Mouse (Mus musculus) embryonic facial prominence, embryonic 12.5 days (tissue): ENCODE measurements around the gene Prss33. TPM values are rescaled to one million over a fixed set of nuclear protein-coding genes. Genes with fewer than 3 reads are reported as not detected.
"Not testable (repeated sequence)": the region's sequence is repeated elsewhere in the genome, so short reads cannot be mapped to it uniquely, and the experiment has no call there.

ENCODE experiments used
- ATAC-seq: fragments of 200-750 bp; cut with Nextera tagmentation; 2 replicates; pipeline ENCODE4 v1.8.0; 2017; ENCODE audit not compliant: insufficient number of reproducible peaks, insufficient read depth, low FRiP score, low TSS enrichment
- H3K27ac ChIP-seq: fragments of 300-500 bp; sonication (generic); 2 replicates; pipeline ENCODE4 v1.5.1; 2016; ENCODE audit warnings: mild to moderate bottlenecking
- H3K27me3 ChIP-seq: fragments of 300-500 bp; sonication (generic); 2 replicates; pipeline ENCODE4 v1.6.1; 2016; ENCODE audit warnings: mild to moderate bottlenecking, moderate library complexity
- H3K36me3 ChIP-seq: fragments of 300-500 bp; sonication (generic); 2 replicates; pipeline ENCODE4 v1.6.1; 2016; ENCODE audit warnings: mild to moderate bottlenecking
- H3K4me1 ChIP-seq: fragments of 300-500 bp; sonication (generic); 2 replicates; pipeline ENCODE4 v1.6.1; 2016
- H3K4me2 ChIP-seq: fragments of 300-500 bp; sonication (generic); replicated peaks from 2 replicates; pipeline ENCODE4 v1.6.1; 2016; ENCODE audit warnings: mild to moderate bottlenecking, moderate library complexity
- H3K4me3 ChIP-seq: fragments of 300-500 bp; sonication (generic); 2 replicates; pipeline ENCODE4 v1.5.1; 2016; ENCODE audit warnings: mild to moderate bottlenecking
- H3K9ac ChIP-seq: fragments of 300-500 bp; sonication (generic); 2 replicates; pipeline ENCODE4 v1.6.1; 2016; ENCODE audit warnings: mild to moderate bottlenecking, moderate library complexity
- H3K9me3 ChIP-seq: fragments of 300-500 bp; sonication (generic); 2 replicates; pipeline ENCODE4 v1.6.1; 2016; ENCODE audit warnings: mild to moderate bottlenecking, moderate library complexity
- WGBS: fragments of 180-500 bp; shearing (Covaris S2); methylation state at CpG from one replicate; pipeline ENCODE4 v1.1.7; 2016; 5-methylcytosine and 5-hydroxymethylcytosine counted together
- polyA plus RNA-seq: library from polyadenylated mRNA; unstranded; fragments of >200 nt; fragmentation: Nextera tagmentation; extraction: Ambion mirVana; gene quantifications from 2 replicates; pipeline ENCODE4 v1.2.1, GENCODE M21; 2016

Gene Prss33
- polyA plus RNA-seq = 0.46 and 0.59 TPM in 2 replicates

DNA sequence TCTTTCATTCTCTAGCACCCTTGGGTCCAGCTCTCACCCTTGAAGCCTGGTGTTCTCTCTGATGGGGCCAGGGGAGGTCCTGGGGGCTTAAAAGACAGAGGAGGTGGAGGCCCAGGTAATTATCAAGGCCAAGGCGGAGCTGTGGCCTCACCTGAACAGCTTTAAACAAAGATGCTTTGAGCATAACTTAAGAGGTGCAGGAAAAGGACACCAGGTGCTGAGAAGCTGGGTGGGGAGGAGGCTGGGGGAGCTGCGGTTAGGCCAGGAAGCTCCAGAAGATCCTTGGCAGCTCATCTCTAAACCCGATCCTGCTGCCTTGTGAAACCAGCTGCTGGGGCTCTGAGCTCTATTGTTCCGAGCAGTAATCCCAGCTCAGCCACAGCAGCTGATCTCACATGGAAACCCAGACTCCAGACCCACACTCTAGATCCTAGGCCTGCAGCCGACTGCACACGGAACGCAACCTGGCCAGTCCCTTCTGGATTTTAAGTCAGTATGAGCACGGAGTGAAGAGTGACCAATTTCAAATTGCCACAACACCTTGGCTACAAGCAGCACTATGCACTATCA, at the start of gene Prss33:
Gene Prss33, minus strand, starts transcription at position 51 of the 570 bp plus-strand sequence.
- 66% methylated on average over 8 of the region's 8 CpGs for WGBS
- no peaks in the 10 kb centered on the region for H3K36me3 ChIP-seq
- no peak within 1 kb of the TSS for H3K9ac ChIP-seq
- no peaks in the 10 kb centered on the region for H3K4me1 ChIP-seq
- H3K27me3 ChIP-seq = peaks cover 34% of the 10 kb centered on the region; the same call in 1 of the 2 replicates
- ATAC-seq = no peak
- H3K27ac ChIP-seq = no peak within 1 kb of the TSS
- H3K4me2 ChIP-seq = no peak within 1 kb of the TSS
- no peaks in the 10 kb centered on the region for H3K9me3 ChIP-seq
- H3K4me3 ChIP-seq = no peak within 1 kb of the TSS

DNA sequence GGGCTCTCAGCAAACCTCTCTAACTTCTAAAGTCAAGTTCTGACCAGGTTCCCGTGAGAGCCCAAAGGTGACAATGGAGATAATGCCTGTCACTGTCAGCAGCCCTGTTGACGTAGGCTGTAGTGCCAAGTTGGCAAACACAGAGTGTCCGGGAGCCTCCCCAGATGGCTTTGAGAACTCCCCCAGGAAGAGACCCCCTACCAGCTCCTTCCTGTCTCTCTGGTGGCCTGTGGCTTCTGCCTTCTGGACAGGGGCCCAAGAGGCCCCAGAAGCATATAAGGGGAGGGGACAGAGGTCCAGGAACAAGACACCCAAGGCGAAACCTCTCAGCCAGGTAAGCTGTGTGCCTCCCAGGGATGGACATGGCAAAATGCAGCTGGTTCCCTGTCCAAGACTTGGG, 44.7 kb upstream of the Prss33 start, which contains the start of the genes Dcpp1 and Dcpp2:
Gene Dcpp1, plus strand, starts transcription at position 301 of the 400 bp plus-strand sequence.
Gene Dcpp2, plus strand, starts transcription at position 305 of the 400 bp plus-strand sequence.
- ATAC-seq, H3K4me2 ChIP-seq, H3K9me3 ChIP-seq, H3K4me1 ChIP-seq, H3K9ac ChIP-seq, H3K27me3 ChIP-seq, H3K36me3 ChIP-seq, H3K27ac ChIP-seq, H3K4me3 ChIP-seq: not testable (repeated sequence)
- WGBS = 84% methylated on average over 4 of the region's 4 CpGs

DNA sequence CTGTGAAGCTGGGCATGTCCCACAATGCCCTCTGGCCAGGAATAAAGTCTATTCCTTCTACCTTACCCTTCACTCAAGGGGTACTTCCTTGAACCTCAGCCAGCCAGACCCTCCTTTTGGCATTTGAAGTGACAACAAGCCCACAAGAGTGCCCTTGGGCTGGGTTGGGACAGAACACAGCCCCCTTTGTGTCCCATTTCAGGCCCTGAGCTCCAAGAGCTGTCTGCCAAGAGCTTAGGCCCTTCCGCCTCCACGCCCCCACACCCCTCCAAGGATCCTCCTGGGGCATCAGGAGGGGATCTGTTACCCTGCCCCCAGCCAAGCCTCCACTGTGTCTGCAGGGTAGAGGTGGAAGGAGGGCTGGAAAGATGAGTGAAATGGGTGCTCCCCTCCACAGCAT, 41.3 kb upstream of the Prss33 start:
- Histone ChIP-seq H3K4me3 (no peak overlapping the region), H3K4me2 (no peak overlapping the region), H3K9ac (no peak overlapping the region), H3K36me3 (no peaks in the 10 kb centered on the region), H3K9me3 (no peaks in the 10 kb centered on the region), H3K4me1 (no peaks in the 10 kb centered on the region), H3K27ac (no peak overlapping the region), H3K27me3 (no peaks in the 10 kb centered on the region)
- WGBS = 74% methylated on average over 2 of the region's 2 CpGs
- no peak for ATAC-seq

DNA sequence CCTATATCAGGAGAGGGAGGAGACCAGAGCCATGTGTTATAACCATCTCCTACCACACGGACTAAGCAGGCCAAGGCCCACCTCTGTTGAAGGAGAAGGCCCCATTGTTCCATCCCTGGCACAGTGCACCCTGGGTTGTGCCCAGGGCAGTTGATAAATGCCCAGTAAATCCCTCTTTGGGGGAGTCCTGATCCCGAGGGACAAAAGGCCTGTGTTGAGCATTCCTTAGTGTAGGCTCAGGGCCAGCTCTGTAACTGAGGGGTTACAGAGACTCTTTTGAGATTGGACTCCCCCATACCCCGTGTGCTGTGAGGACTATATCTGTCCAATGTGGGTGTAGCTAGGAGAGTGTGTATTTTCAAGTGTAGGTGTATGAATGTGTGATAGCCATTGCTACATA, 40.9 kb upstream of the Prss33 start:
- H3K4me1 ChIP-seq = no peaks in the 10 kb centered on the region
- no peak overlapping the region for H3K4me3 ChIP-seq
- 44% methylated on average over 3 of the region's 3 CpGs for WGBS
- H3K4me2 ChIP-seq = no peak overlapping the region
- no peaks in the 10 kb centered on the region for H3K27me3 ChIP-seq
- H3K36me3 ChIP-seq = no peaks in the 10 kb centered on the region
- H3K9me3 ChIP-seq = no peaks in the 10 kb centered on the region
- no peak overlapping the region for H3K9ac ChIP-seq
- no peak overlapping the region for H3K27ac ChIP-seq
- ATAC-seq = no peak

DNA sequence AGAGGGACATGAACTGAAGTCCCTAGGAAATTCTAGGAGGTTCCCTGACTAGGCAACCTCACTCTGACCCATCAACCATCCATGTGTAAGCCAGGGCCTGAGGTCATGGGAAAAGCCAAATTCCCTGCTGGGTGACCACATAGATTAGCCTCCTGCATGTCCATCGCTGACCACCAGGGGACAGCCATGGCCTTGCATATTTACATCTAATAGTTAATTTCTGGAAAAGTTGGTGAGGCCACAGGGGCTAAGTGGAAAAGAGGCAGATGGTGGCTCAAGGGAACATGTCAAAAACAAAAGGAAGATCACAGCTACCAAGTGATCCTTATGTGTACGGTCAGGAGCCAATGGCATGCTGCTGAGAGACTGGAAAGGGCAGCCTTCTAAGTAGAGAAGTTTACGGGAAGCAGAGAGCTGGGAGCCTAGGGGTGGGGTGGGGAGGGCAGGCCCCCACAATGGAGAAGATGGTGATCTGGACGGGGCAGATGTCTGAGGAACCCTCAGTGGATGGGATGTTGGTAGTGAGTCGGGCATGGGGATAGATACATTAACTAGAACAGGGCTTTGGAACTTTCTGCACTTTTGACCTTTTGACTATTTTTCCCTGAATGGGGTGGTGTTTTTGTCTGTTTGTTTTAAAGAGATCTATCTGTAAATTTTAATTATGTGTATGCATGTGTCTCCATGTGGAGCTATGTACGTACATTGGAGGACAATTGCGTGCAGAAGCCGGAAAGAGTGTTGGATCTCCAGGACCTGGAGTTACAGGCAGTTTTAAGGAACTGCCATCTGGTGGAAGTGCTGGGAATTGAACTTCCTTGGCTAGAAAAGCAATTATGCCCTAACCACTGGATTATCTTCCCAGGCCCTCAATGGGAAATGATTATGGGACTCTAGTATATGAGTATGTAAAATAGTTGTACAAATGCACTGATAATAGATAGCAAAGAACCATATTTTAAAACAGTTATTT, 38.3 kb upstream of the Prss33 start:
- 49% methylated on average over 8 of the region's 8 CpGs for WGBS
- H3K4me1 ChIP-seq = no peaks in the 10 kb centered on the region
- no peak for ATAC-seq
- no peak overlapping the region for H3K4me3 ChIP-seq
- H3K9me3 ChIP-seq = no peaks in the 10 kb centered on the region
- H3K27me3 ChIP-seq = no peaks in the 10 kb centered on the region
- no peak overlapping the region for H3K27ac ChIP-seq
- H3K36me3 ChIP-seq = no peaks in the 10 kb centered on the region
- no peak overlapping the region for H3K4me2 ChIP-seq
- no peak overlapping the region for H3K9ac ChIP-seq

DNA sequence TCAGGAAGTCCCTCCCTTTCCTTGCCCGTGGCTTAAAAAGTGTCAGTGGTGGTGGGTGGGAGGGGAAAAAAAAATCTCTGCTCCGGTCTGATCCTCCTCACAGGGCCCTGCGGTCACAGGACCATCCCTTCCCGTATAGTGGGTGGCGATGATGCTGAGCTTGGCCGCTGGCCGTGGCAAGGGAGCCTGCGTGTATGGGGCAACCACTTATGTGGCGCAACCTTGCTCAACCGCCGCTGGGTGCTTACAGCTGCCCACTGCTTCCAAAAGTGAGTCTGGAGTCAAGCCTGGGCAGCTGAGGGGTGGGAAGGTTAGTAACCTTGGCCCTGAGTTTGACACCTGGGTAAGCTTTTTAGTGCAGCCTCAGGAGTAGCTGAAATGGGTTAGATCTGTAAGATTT, 32.7 kb upstream of the Prss33 start:
- no peak overlapping the region for H3K9ac ChIP-seq
- no peak overlapping the region for H3K4me3 ChIP-seq
- H3K27me3 ChIP-seq = no peaks in the 10 kb centered on the region
- no peaks in the 10 kb centered on the region for H3K36me3 ChIP-seq
- H3K27ac ChIP-seq = no peak overlapping the region
- no peak for ATAC-seq
- no peaks in the 10 kb centered on the region for H3K9me3 ChIP-seq
- WGBS = 91% methylated on average over 11 of the region's 11 CpGs
- H3K4me2 ChIP-seq = no peak overlapping the region
- H3K4me1 ChIP-seq = no peaks in the 10 kb centered on the region

DNA sequence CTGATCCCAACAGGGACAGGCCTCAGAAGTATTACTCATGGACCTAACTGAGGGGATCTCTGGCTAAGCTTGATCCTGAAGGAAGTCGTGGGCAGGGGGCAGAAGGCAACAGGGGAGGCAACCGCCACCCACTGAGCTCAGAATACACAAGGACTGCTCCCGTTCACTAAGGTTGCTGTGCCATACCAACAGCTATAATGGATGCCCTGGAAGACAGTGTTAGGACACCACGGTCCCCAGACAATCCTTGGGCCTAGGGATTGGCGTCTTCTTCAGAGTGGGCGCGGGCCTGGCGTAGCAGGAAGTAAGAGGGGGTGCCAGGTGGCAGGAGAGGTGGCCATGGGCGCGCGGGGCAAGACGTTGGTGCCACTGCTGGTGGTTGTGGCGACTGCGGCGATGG, 31.9 kb upstream of the Prss33 start, which contains the start of gene Prss21:
Gene Prss21, plus strand, starts transcription at position 301 of the 400 bp plus-strand sequence.
- H3K9me3 ChIP-seq = no peaks in the 10 kb centered on the region
- no peak within 1 kb of the TSS for H3K9ac ChIP-seq
- H3K4me2 ChIP-seq = no peak within 1 kb of the TSS
- H3K4me3 ChIP-seq = no peak within 1 kb of the TSS
- H3K36me3 ChIP-seq = no peaks in the 10 kb centered on the region
- no peak within 1 kb of the TSS for H3K27ac ChIP-seq
- H3K4me1 ChIP-seq = no peaks in the 10 kb centered on the region
- H3K27me3 ChIP-seq = no peaks in the 10 kb centered on the region
- 88% methylated on average over 15 of the region's 15 CpGs for WGBS
- no peak for ATAC-seq

DNA sequence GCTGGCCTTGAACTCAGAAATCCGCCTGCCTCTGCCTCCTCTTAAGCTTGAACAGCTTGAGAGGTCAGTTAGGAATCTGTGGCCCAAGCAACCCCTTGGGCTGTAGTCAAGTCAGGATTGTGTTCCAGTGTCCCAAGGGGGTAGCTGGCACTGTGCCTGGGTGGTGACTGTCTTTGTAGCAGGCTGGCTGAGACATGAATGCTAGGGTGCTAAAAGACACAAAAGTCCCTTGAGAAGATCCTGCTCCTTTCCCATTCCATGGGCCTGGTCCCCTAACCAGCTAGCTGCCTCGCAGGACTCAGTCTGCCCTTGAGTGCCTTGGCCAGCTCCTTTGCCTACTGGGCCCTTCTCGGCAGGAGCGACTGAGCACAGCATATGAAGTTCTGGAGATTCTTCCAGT, 27.1 kb upstream of the Prss33 start:
- no peak for ATAC-seq
- no peaks in the 10 kb centered on the region for H3K9me3 ChIP-seq
- 82% methylated on average over 4 of the region's 4 CpGs for WGBS
- no peaks in the 10 kb centered on the region for H3K4me1 ChIP-seq
- H3K27me3 ChIP-seq = no peaks in the 10 kb centered on the region
- H3K4me3 ChIP-seq = no peak overlapping the region
- H3K9ac ChIP-seq = no peak overlapping the region
- H3K27ac ChIP-seq = no peak overlapping the region
- no peak overlapping the region for H3K4me2 ChIP-seq
- H3K36me3 ChIP-seq = no peaks in the 10 kb centered on the region

DNA sequence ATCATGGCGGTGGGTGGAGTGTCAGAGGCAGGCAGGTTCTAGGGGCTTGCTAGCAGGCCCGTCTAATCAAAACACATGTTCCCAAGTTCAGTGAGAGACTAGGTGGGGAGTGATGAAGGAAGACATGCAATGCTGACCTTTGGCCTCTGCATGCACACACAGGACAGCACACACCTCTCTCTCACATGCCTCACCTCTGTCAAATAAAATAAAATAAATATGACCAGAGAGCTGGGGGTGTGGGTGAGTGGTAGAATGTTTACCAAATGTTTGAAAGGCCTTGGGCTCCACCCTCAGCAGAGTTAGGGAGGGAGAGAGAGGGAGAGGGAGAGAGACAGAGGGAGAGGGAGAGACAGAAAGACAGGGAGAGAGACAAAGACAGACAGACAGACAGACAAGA, 22.1 kb upstream of the Prss33 start:
- H3K27ac ChIP-seq = no peak overlapping the region
- no peaks in the 10 kb centered on the region for H3K4me1 ChIP-seq
- H3K9ac ChIP-seq = no peak overlapping the region
- no peak overlapping the region for H3K4me2 ChIP-seq
- WGBS = 73% methylated on average over 2 of the region's 2 CpGs
- H3K36me3 ChIP-seq = no peaks in the 10 kb centered on the region
- H3K27me3 ChIP-seq = no peaks in the 10 kb centered on the region
- H3K4me3 ChIP-seq = no peak overlapping the region
- H3K9me3 ChIP-seq = no peaks in the 10 kb centered on the region
- ATAC-seq = no peak

DNA sequence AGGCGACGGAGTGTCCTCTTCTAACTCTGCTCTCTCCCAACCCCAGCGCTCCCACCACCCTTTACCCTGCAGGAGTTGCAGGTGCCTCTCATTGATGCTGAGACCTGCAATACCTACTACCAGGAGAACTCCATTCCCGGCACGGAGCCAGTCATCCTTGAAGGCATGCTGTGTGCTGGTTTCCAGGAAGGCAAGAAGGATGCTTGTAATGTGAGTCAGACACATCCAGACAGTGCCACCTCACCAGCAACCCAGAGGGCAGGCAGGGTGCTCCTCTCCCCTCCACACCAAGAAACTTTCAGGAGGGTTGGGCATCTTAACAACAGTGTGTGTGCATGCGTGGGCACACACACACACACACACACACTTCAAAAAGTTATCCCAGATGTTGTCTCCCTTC, 21.3 kb upstream of the Prss33 start:
- Histone ChIP-seq H3K27ac (no peak overlapping the region), H3K4me3 (no peak overlapping the region), H3K4me1 (no peaks in the 10 kb centered on the region), H3K4me2 (no peak overlapping the region), H3K9me3 (no peaks in the 10 kb centered on the region), H3K9ac (no peak overlapping the region), H3K27me3 (no peaks in the 10 kb centered on the region), H3K36me3 (no peaks in the 10 kb centered on the region)
- 85% methylated on average over 6 of the region's 6 CpGs for WGBS
- no peak for ATAC-seq

DNA sequence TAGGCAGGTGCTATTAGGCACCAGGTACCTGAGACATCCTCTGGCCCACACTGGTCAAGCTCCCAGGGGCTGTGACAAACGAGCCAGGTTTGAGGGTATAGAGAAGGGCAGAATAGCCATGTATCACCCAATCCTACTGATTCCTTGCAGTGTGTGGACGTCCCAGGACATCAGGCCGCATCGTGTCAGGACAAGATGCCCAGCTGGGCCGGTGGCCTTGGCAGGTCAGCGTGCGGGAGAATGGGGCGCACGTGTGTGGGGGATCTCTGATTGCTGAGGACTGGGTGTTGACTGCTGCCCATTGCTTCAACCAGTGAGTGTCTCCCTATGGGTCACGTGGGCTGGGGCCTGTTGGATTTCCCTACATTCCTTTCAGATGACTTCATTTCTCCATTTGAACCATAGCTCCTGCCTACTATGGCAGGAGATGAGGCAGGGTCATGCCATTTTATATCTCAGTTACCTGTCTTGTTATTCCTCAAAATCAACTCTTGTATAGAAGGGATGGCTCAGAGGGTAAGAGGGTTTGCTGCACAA, 18.4 kb upstream of the Prss33 start:
- H3K4me2 ChIP-seq = no peak overlapping the region
- no peak for ATAC-seq
- WGBS = 86% methylated on average over 10 of the region's 10 CpGs
- no peaks in the 10 kb centered on the region for H3K36me3 ChIP-seq
- H3K27ac ChIP-seq = no peak overlapping the region
- no peak overlapping the region for H3K4me3 ChIP-seq
- no peaks in the 10 kb centered on the region for H3K4me1 ChIP-seq
- no peaks in the 10 kb centered on the region for H3K27me3 ChIP-seq
- no peaks in the 10 kb centered on the region for H3K9me3 ChIP-seq
- H3K9ac ChIP-seq = no peak overlapping the region

DNA sequence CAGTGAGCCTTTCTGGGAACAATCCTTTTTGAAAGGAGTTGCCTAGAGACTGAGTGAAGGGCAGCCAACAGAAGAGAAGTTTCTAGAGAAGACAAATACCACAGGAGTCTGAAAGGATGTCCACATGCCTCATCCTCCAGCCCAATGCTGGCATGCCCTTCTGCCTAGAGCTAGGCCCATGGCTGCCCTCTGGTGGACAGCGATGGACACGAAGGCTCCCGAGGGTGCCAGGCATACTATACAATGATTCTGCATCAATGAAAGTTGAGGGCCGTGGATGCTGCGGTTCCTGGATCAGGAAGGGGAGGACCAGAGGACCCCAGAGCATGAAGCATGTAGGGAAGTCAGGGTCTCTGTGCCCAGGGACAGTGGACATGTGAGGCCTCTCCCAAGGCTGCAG, 17.4 kb upstream of the Prss33 start:
- Histone ChIP-seq H3K4me1 (no peaks in the 10 kb centered on the region), H3K9me3 (no peaks in the 10 kb centered on the region), H3K27ac (no peak overlapping the region), H3K4me2 (no peak overlapping the region), H3K36me3 (no peaks in the 10 kb centered on the region), H3K27me3 (no peaks in the 10 kb centered on the region), H3K4me3 (no peak overlapping the region), H3K9ac (no peak overlapping the region)
- no peak for ATAC-seq
- WGBS = 28% methylated on average over 5 of the region's 5 CpGs
